Mouse (Mus musculus): ENCODE data around the gene Tesk1. TPM values are rescaled to one million over a fixed set of nuclear protein-coding genes. Genes with fewer than 3 reads are reported as not detected.

The Tesk1 gene
- polyA plus RNA-seq, 1 experiment: 1.6 TPM

DNA sequence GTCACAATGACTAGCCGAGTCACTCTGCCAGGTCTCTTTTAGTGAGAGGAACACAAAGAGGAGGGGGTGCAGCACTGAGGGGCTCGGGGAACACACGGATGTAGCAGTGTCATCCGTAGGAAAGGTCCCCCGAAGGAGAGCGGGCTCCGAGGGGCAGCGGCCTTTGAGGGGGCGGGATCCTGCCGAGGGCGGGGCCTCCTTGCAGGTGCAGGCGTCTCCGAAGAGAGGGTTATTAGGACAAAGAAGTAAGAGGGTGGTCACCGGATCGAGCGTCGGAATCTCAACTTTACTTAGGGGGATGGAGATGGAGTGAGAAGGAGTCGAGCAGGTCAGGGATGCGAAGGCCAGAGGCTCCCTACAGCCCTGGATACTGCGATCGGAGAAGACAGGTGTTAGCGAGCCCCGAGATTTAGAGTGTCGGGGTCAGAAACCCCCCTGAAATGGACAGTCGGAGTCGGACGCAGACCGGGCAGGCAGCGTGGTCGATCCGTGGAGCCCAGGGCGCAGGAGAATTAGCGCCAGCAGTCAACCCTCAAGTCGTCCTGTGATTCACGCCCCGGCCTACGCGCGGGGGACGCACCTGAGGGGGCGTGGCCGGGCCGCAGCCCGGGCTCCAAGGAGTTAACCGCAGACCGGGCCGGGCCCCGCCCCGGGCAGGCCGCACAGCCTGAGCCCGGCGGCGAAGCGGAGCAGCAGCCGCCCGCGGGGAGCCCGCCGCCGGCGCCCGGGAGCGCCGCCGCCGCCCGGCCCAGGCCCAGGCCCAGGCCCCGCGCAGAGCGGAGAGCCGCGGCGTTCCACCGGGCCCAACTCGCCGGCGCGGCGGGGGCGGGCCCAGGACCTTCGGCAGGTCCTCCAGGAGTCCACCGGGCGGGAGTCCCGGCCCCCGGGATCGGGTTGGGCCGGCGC is 970 bp downstream of the Tesk1 start:
- Histone ChIP-seq H3K36me3 (ENCODE audit: control insufficient read depth) (peaks cover 18% of the 10 kb centered on the region), H3K27me3 (ENCODE audit: control insufficient read depth) (peaks cover 9% of the 10 kb centered on the region), H3K4me3 (replicated peaks) (peak overlapping the region; percentile 84), H3K9me3 (ENCODE audit: control insufficient read depth, low read length) (no peaks in the 10 kb centered on the region), H3K4me1 (ENCODE audit: control insufficient read depth) (peaks cover 20% of the 10 kb centered on the region)
- TF ChIP-seq TAL1 (IDR thresholded peaks at IDR 0.05; ENCODE audit: low read length) (no peak), GATA1 (IDR thresholded peaks at IDR 0.05; ENCODE audit: low read length) (no peak)

DNA sequence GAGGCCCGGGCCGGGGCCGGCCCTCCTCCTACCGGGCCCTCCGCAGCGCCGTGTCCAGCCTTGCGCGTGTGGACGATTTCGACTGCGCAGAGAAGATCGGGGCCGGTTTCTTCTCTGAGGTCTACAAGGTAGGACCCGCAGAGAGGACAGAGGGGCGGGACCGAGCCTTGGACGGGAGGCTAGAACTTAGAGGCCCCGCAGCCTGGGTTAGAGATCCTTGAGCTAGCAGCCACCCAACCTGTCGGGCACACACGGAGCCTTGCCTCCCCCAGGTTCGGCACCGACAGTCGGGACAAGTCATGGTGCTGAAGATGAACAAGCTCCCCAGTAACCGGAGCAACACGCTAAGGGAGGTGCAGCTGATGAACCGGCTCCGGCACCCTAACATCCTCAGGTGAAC is 1.8 kb downstream of the Tesk1 start:
- peak overlapping the region; percentile 84 for H3K4me3 ChIP-seq (replicated peaks)
- TF ChIP-seq GATA1 (IDR thresholded peaks at IDR 0.05; ENCODE audit: low read length): no peak
- TF ChIP-seq TAL1 (IDR thresholded peaks at IDR 0.05; ENCODE audit: low read length): no peak

GRCm38 (mm10) chr4:43447251-43447650 is 5.5 kb downstream of the Tesk1 start:
- Histone ChIP-seq H3K36me3 (ENCODE audit: control insufficient read depth) (peaks cover 18% of the 10 kb centered on the region), H3K4me3 (replicated peaks) (no peak overlapping the region), H3K9me3 (ENCODE audit: control insufficient read depth, low read length) (no peaks in the 10 kb centered on the region), H3K4me1 (ENCODE audit: control insufficient read depth) (peaks cover 16% of the 10 kb centered on the region), H3K27me3 (ENCODE audit: control insufficient read depth) (peaks cover 20% of the 10 kb centered on the region)
- TF ChIP-seq GATA1 (IDR thresholded peaks at IDR 0.05; ENCODE audit: low read length): no peak
- no peak for TF ChIP-seq TAL1 (IDR thresholded peaks at IDR 0.05; ENCODE audit: low read length)

More for the DNA sequence above, 1.8 kb downstream of the Tesk1 start:
- H3K27me3 ChIP-seq (ENCODE audit: control insufficient read depth): peaks cover 9% of the 10 kb centered on the region
- H3K9me3 ChIP-seq (ENCODE audit: control insufficient read depth, low read length): no peaks in the 10 kb centered on the region
- peaks cover 19% of the 10 kb centered on the region for H3K4me1 ChIP-seq (ENCODE audit: control insufficient read depth)
- peaks cover 18% of the 10 kb centered on the region for H3K36me3 ChIP-seq (ENCODE audit: control insufficient read depth)

- Histone ChIP-seq H3K9me3 (ENCODE audit: control insufficient read depth, low read length) (no peaks in the 10 kb centered on the region), H3K4me3 (replicated peaks) (no peak overlapping the region), H3K27me3 (ENCODE audit: control insufficient read depth) (peaks cover 29% of the 10 kb centered on the region), H3K36me3 (ENCODE audit: control insufficient read depth) (peaks cover 18% of the 10 kb centered on the region), H3K4me1 (ENCODE audit: control insufficient read depth) (peaks cover 5% of the 10 kb centered on the region)
- TF ChIP-seq TAL1 (IDR thresholded peaks at IDR 0.05; ENCODE audit: low read length) (no peak), GATA1 (IDR thresholded peaks at IDR 0.05; ENCODE audit: low read length) (no peak)
Observed at GRCm38 (mm10) chr4:43448554-43448953, 6.8 kb downstream of the Tesk1 start.

DNA sequence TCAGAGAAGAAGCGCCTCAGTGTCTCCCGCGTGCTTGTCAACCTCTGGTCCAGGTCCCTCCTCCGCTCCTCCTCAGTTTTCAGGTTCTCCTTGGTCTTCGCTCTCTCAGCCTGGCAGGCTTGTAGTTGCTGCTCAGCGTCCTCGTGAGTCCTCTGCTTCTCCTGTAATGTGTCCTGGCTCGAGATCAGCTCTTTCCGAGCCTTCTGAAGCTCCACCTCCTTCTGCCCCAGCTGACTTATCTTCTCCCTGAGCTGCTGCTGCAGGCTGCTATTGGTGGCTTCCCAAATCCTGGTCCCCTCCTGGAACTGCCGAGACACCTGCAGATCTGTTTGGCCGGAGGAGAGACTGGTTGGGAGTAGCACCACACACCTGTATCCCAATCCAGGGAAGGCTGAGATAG is 10.6 kb downstream of the Tesk1 start:
- H3K4me3 ChIP-seq (replicated peaks): no peak overlapping the region
- TF ChIP-seq GATA1 (IDR thresholded peaks at IDR 0.05; ENCODE audit: low read length) (no peak), TAL1 (IDR thresholded peaks at IDR 0.05; ENCODE audit: low read length) (no peak)
- peaks cover 2% of the 10 kb centered on the region for H3K36me3 ChIP-seq (ENCODE audit: control insufficient read depth)
- no peaks in the 10 kb centered on the region for H3K9me3 ChIP-seq (ENCODE audit: control insufficient read depth, low read length)
- H3K4me1 ChIP-seq (ENCODE audit: control insufficient read depth): no peaks in the 10 kb centered on the region
- peaks cover 46% of the 10 kb centered on the region for H3K27me3 ChIP-seq (ENCODE audit: control insufficient read depth)

- Histone ChIP-seq H3K36me3 (ENCODE audit: control insufficient read depth) (no peaks in the 10 kb centered on the region), H3K4me1 (ENCODE audit: control insufficient read depth) (no peaks in the 10 kb centered on the region), H3K4me3 (replicated peaks) (no peak overlapping the region), H3K9me3 (ENCODE audit: control insufficient read depth, low read length) (no peaks in the 10 kb centered on the region), H3K27me3 (ENCODE audit: control insufficient read depth) (peaks cover 48% of the 10 kb centered on the region)
- TF ChIP-seq TAL1 (IDR thresholded peaks at IDR 0.05; ENCODE audit: low read length) (no peak), GATA1 (IDR thresholded peaks at IDR 0.05; ENCODE audit: low read length) (no peak)
Observed at GRCm38 (mm10) chr4:43453413-43453812, 11.7 kb downstream of the Tesk1 start.

GRCm38 (mm10) chr4:43454041-43454836 is 12.5 kb downstream of the Tesk1 start, which contains the start of gene Cd72:
Gene Cd72 (minus strand): TSS chr4:43454628.
- H3K9me3 ChIP-seq (ENCODE audit: control insufficient read depth, low read length): no peaks in the 10 kb centered on the region
- H3K4me1 ChIP-seq (ENCODE audit: control insufficient read depth): no peaks in the 10 kb centered on the region
- TF ChIP-seq GATA1 (IDR thresholded peaks at IDR 0.05; ENCODE audit: low read length) (no peak), TAL1 (IDR thresholded peaks at IDR 0.05; ENCODE audit: low read length) (no peak)
- H3K27me3 ChIP-seq (ENCODE audit: control insufficient read depth): peaks cover 48% of the 10 kb centered on the region
- H3K36me3 ChIP-seq (ENCODE audit: control insufficient read depth): no peaks in the 10 kb centered on the region
- H3K4me3 ChIP-seq (replicated peaks): no peak within 1 kb of the TSS

GRCm38 (mm10) chr4:43456470-43456869 is 14.7 kb downstream of the Tesk1 start:
- no peaks in the 10 kb centered on the region for H3K36me3 ChIP-seq (ENCODE audit: control insufficient read depth)
- no peaks in the 10 kb centered on the region for H3K4me1 ChIP-seq (ENCODE audit: control insufficient read depth)
- H3K9me3 ChIP-seq (ENCODE audit: control insufficient read depth, low read length): no peaks in the 10 kb centered on the region
- H3K4me3 ChIP-seq (replicated peaks): no peak overlapping the region
- peaks cover 43% of the 10 kb centered on the region for H3K27me3 ChIP-seq (ENCODE audit: control insufficient read depth)
- TF ChIP-seq TAL1 (IDR thresholded peaks at IDR 0.05; ENCODE audit: low read length) (no peak), GATA1 (IDR thresholded peaks at IDR 0.05; ENCODE audit: low read length) (no peak)

DNA sequence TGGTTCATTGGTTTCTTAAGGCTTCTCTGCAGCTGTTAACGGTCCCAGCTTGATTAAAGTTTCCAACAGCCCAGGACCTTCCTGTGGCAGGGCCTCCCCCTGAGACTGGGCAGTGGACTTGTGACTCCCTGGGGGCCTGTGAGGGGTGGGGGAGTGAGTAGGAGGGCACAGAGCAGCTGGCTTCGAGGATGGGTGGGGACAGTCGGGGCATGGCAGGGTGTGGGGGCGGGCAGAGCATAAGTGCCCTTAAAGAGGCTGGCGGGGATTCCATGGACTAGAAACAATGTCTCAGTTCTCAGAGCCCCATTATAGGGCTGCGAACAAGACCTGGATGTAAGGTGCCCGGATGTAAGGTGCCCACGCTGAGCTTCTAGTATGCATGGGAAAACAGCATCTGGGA is 15.4 kb downstream of the Tesk1 start:
- Histone ChIP-seq H3K36me3 (ENCODE audit: control insufficient read depth) (no peaks in the 10 kb centered on the region), H3K9me3 (ENCODE audit: control insufficient read depth, low read length) (no peaks in the 10 kb centered on the region), H3K27me3 (ENCODE audit: control insufficient read depth) (peaks cover 38% of the 10 kb centered on the region), H3K4me1 (ENCODE audit: control insufficient read depth) (no peaks in the 10 kb centered on the region), H3K4me3 (replicated peaks) (no peak overlapping the region)
- no peak for TF ChIP-seq TAL1 (IDR thresholded peaks at IDR 0.05; ENCODE audit: low read length)
- no peak for TF ChIP-seq GATA1 (IDR thresholded peaks at IDR 0.05; ENCODE audit: low read length)

Data from erythroblast, embryonic 14.5 days (primary cell).